Comparison of ENCODE assay signal across 24 mouse cellular contexts in the genomic region with DNA sequence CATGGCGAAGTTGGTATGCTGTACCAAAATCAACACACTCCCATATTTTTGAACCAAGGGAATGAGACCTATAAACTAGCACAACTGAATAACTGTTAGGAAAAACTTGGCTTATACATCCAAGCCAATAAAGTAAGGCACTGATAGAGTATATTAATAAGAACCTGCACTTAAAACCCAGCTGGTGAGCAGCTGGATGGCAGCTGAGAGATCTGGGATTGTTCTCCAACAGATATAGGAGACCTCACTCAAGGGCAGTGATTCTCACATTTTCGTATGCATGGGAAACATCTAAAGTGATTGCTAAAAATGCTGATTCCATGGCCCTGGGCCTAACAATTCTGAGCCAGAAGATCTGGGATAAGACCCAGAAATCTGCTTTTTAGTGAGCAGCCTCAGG.
DNase-seq lines count a peak whose midpoint lies in the region; ATAC-seq lines count a peak whose summit lies in the region.
"Had no signal": no experiment of that assay in that cellular context is flagged by ENCODE, and none has a peak within 500 bp of the region (broad histone marks: within the 10 kb centered on the region; RNA-seq: fewer than 3 reads in every experiment).

No protein-coding gene starts in this region.

- ATAC-seq in embryonic facial prominence, embryonic 13.5 days (ENCODE audit: insufficient number of reproducible peaks, insufficient read depth, low FRiP score, low TSS enrichment, low read depth) = no peak
- no peak for ATAC-seq in embryonic facial prominence, embryonic 14.5 days (ENCODE audit: low read depth)
- ATAC-seq in limb, embryonic 15.5 days (ENCODE audit: insufficient number of reproducible peaks, low FRiP score, low TSS enrichment, low read depth) = no peak
- ATAC-seq: activated CD4-positive, CD25-positive, alpha-beta regulatory T cell, adult 4 months; CD4-positive, CD25-positive, alpha-beta regulatory T cell, adult 4 months; forebrain, embryonic 14.5 days; forebrain, embryonic 16.5 days; Patski had no signal

- H3K4me1 ChIP-seq in embryonic facial prominence, embryonic 13.5 days = peaks cover 28% of the 10 kb centered on the region
- H3K4me1 ChIP-seq in embryonic facial prominence, embryonic 10.5 days = no peaks in the 10 kb centered on the region
- peaks cover 6% of the 10 kb centered on the region; the same call in 1 of the 2 replicates for H3K4me1 ChIP-seq in embryonic facial prominence, embryonic 14.5 days (ENCODE audit: control insufficient read depth, insufficient read depth, low read length)
- H3K4me1 ChIP-seq in limb, embryonic 15.5 days = peaks cover 7% of the 10 kb centered on the region
- H3K4me1 ChIP-seq: forebrain, embryonic 10.5 days; forebrain, embryonic 12.5 days had no signal

- no peaks in the 10 kb centered on the region for H3K9me3 ChIP-seq in embryonic facial prominence, embryonic 13.5 days
- no peaks in the 10 kb centered on the region for H3K9me3 ChIP-seq in embryonic facial prominence, embryonic 10.5 days
- H3K9me3 ChIP-seq in embryonic facial prominence, embryonic 14.5 days (ENCODE audit: control insufficient read depth, low read length) = no peaks in the 10 kb centered on the region
- no peaks in the 10 kb centered on the region for H3K9me3 ChIP-seq in limb, embryonic 15.5 days
- H3K9me3 ChIP-seq: embryonic facial prominence, embryonic 15.5 days; forebrain, embryonic 10.5 days; forebrain, embryonic 12.5 days; G1E had no signal

- no peak overlapping the region for H3K9ac ChIP-seq in embryonic facial prominence, embryonic 13.5 days
- H3K9ac ChIP-seq in embryonic facial prominence, embryonic 14.5 days (ENCODE audit: low read depth, low read length) = no peak overlapping the region
- no peak overlapping the region for H3K9ac ChIP-seq in limb, embryonic 15.5 days
- H3K9ac ChIP-seq: embryonic facial prominence, embryonic 15.5 days; forebrain, embryonic 12.5 days had no signal

- no peak overlapping the region for H3K4me3 ChIP-seq in embryonic facial prominence, embryonic 13.5 days
- no peak overlapping the region for H3K4me3 ChIP-seq in embryonic facial prominence, embryonic 10.5 days
- H3K4me3 ChIP-seq in embryonic facial prominence, embryonic 14.5 days (ENCODE audit: low read depth, low read length) = no peak overlapping the region
- H3K4me3 ChIP-seq in limb, embryonic 15.5 days = no peak overlapping the region
- H3K4me3 ChIP-seq: embryonic facial prominence, embryonic 15.5 days; erythroblast, embryonic 14.5 days; forebrain, embryonic 10.5 days; forebrain, embryonic 12.5 days had no signal

- no peaks in the 10 kb centered on the region for H3K36me3 ChIP-seq in embryonic facial prominence, embryonic 13.5 days
- H3K36me3 ChIP-seq in embryonic facial prominence, embryonic 10.5 days (replicated peaks) = no peaks in the 10 kb centered on the region
- H3K36me3 ChIP-seq in embryonic facial prominence, embryonic 14.5 days (ENCODE audit: control insufficient read depth, insufficient read depth, low read length) = no peaks in the 10 kb centered on the region
- no peaks in the 10 kb centered on the region for H3K36me3 ChIP-seq in limb, embryonic 15.5 days
- H3K36me3 ChIP-seq: embryonic facial prominence, embryonic 15.5 days; forebrain, embryonic 10.5 days; forebrain, embryonic 12.5 days; G1E had no signal

- no peaks in the 10 kb centered on the region for H3K27me3 ChIP-seq in embryonic facial prominence, embryonic 13.5 days
- H3K27me3 ChIP-seq in embryonic facial prominence, embryonic 10.5 days (replicated peaks; ENCODE audit: low read depth, poor library complexity, severe bottlenecking) = no peaks in the 10 kb centered on the region
- H3K27me3 ChIP-seq in embryonic facial prominence, embryonic 14.5 days (replicated peaks; ENCODE audit: control insufficient read depth, insufficient read depth, low read length) = no peaks in the 10 kb centered on the region
- H3K27me3 ChIP-seq in limb, embryonic 15.5 days = no peaks in the 10 kb centered on the region
- H3K27me3 ChIP-seq: CH12.LX; embryonic facial prominence, embryonic 15.5 days; forebrain, embryonic 12.5 days had no signal

- H3K27ac ChIP-seq in embryonic facial prominence, embryonic 13.5 days = peak overlapping the region; percentile 13; the same call in 1 of the 2 replicates
- no peak overlapping the region for H3K27ac ChIP-seq in embryonic facial prominence, embryonic 10.5 days (replicated peaks)
- H3K27ac ChIP-seq in embryonic facial prominence, embryonic 14.5 days (replicated peaks; ENCODE audit: low read depth, low read length) = no peak overlapping the region
- 0 out of 2 replicates have a peak overlapping the region, but pooled peaks have one; percentile 33 for H3K27ac ChIP-seq in limb, embryonic 15.5 days
- H3K27ac ChIP-seq: embryonic facial prominence, embryonic 15.5 days; forebrain, embryonic 10.5 days; forebrain, embryonic 12.5 days had no signal

- DNase-seq in embryonic facial prominence, embryonic 10.5 days (ENCODE audit: low spot score) = no peak
- DNase-seq in embryonic facial prominence, embryonic 14.5 days (ENCODE audit: low spot score) = peak; percentile 47
- DNase-seq in ovary, postnatal 36 days (ENCODE audit: low spot score) = no peak
- DNase-seq: adrenal gland, adult 8-10 months; adrenal gland, postnatal 14 days; adrenal gland, postnatal 36 days; B cell, adult 2 months; cerebellum, adult 11-12 months; cerebellum, adult 2 months; cerebellum, adult 9-10 months; cerebellum, postnatal 25 days had no signal

- H3K4me2 ChIP-seq in embryonic facial prominence, embryonic 13.5 days = no peak overlapping the region
- no peak overlapping the region for H3K4me2 ChIP-seq in embryonic facial prominence, embryonic 14.5 days (ENCODE audit: low read depth, low read length)
- no peak overlapping the region for H3K4me2 ChIP-seq in limb, embryonic 15.5 days
- H3K4me2 ChIP-seq: embryonic facial prominence, embryonic 15.5 days; forebrain, embryonic 12.5 days had no signal

- 58% methylated on average over 2 of the region's 2 CpGs for WGBS in embryonic facial prominence, embryonic 13.5 days
- 85% methylated on average over 2 of the region's 2 CpGs for WGBS in embryonic facial prominence, embryonic 10.5 days
- 62% methylated on average over 2 of the region's 2 CpGs for WGBS in embryonic facial prominence, embryonic 14.5 days
- WGBS in limb, embryonic 15.5 days = 43% methylated on average over 2 of the region's 2 CpGs

Comparison
In these comparisons a context has a peak if more than half of its experiments do, and no peak if none do; other contexts are left out.
1. H3K27ac ChIP-seq: peak in embryonic facial prominence, embryonic 13.5 days (single experiment) and limb, embryonic 15.5 days (single experiment); none in embryonic facial prominence, embryonic 10.5 days (single experiment) and embryonic facial prominence, embryonic 14.5 days (single experiment).